Mouse (Mus musculus) splenic B cell, adult 2 months (primary cell): ENCODE measurements around the gene Myo1c.
"Not testable (repeated sequence)": the region's sequence is repeated elsewhere in the genome, so short reads cannot be mapped to it uniquely, and the experiment has no call there.

Experiments
- DNase-seq: peaks from one replicate; pipeline ENCODE4 v3.0.0-alpha.2; 2011; ENCODE audit warnings: low read depth, low spot score
- H3K27me3 ChIP-seq: 2 replicates; pipeline ENCODE4 v1.6.1; 2012; ENCODE audit warnings: mild to moderate bottlenecking, low read length, moderate library complexity, mixed read lengths; ENCODE audit not compliant: control insufficient read depth, poor library complexity, insufficient read depth, severe bottlenecking
- H3K36me3 ChIP-seq: 2 replicates; pipeline ENCODE4 v1.6.1; 2012; ENCODE audit warnings: mild to moderate bottlenecking, low read length, moderate library complexity, mixed read lengths; ENCODE audit not compliant: control insufficient read depth, poor library complexity, insufficient read depth, severe bottlenecking

The Myo1c gene

DNA sequence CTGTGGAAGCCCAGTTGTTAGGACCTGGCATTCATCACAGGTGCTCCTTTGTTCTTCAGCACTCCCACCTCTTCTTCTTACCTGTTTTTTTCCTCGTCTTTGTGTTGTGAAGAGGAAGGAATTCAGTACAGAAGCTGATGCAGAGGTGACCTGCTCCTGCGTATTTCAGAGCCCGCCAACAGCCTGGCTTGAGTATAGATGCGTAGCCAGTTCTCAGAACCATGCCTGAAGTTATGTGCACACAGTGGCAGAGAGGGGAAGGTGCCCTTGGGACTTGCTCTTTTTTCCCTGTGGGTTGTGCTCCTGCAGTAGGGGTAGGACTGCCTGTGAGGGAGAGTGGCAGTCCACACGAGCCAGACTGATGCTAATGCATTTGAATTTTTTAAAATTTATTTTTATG lies 43.3 kb downstream of the Myo1c start:
- Histone ChIP-seq H3K27me3 (no peaks in the 10 kb centered on the region), H3K36me3 (peaks cover 6% of the 10 kb centered on the region)
- no peak for DNase-seq

DNA sequence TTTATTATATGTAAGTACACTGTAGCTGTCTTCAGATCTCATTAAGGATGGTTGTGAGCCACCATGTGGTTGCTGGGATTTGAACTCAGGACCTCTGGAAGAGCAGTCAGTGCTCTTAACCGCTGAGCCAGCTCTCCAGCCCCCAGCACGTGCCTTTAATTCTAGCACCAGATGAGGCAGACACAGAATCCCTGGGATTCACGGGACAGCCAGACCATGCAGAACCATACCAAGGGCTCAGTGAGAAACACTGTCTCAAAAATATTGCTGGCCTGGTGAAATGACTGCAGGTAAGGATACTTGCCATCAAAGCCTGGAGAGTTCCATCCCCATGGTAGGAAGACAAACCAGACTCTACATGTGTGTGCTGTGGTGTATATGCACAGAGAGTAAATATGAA lies 47.2 kb downstream of the Myo1c start:
- not testable (repeated sequence) for DNase-seq, H3K36me3 ChIP-seq, H3K27me3 ChIP-seq

DNA sequence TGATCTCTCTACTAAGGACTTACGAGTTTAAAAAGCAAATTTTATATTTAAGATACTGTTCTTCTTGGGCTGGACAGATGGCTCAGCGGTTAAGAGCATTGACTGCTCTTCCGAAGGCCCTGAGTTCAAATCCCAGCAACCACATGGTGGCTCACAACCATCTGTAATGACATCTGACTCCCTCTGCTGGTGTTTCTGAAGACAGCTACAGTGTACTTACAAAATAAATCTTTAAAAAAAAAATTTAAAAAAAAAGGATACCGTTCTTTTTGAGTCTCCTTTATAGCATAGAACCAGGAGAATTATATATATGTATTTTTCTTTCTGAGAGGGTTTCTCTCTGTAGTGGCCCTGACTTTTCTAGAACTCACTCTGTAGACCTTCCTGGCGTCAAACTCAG lies 50.3 kb downstream of the Myo1c start:
- Histone ChIP-seq H3K27me3 (no peaks in the 10 kb centered on the region), H3K36me3 (peaks cover 9% of the 10 kb centered on the region)
- DNase-seq: no peak

DNA sequence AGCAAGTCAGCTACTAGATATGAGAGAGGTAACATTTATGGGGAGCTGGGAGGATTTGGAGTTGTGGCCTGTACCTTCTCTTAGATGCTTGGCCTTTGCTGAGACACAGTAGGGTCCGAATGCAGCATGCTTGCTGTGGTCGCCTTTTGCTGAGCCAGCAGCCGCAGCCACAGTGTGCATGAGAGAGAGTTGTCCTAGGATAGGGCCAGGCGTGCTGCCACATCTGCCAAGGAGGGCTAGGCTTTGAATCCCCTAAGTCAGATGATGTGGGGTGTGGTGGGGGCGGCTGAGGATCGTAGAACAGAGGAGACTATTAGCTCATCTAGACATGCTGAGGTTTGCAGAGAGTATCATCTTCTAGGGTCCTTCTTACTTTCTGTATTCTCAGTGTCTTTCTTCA lies 52.5 kb downstream of the Myo1c start:
- Histone ChIP-seq H3K36me3 (0 out of 2 replicates have a peak, but pooled peaks cover 3% of the 10 kb centered on the region), H3K27me3 (no peaks in the 10 kb centered on the region)
- no peak for DNase-seq

DNA sequence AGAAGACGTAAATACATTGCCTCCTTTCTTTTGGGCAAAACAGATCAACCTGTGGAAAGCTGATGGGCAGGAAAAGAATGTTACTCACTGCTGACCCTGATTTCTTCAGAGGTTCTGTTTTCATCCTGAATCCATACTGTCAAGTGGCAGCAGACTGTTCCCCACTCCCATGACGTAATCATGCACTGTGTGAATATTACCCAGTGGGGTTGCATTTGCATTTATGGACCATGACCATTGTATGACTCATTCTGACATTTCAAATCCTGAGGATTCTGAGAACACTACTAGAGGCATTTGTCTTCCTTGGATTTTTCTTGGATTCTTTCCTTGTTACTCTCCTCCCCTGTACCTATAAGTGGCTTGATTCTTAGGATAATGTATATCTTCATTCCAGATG lies 53.4 kb downstream of the Myo1c start:
- DNase-seq: no peak
- 0 out of 2 replicates have a peak, but pooled peaks cover 3% of the 10 kb centered on the region for H3K36me3 ChIP-seq
- no peaks in the 10 kb centered on the region for H3K27me3 ChIP-seq

DNA sequence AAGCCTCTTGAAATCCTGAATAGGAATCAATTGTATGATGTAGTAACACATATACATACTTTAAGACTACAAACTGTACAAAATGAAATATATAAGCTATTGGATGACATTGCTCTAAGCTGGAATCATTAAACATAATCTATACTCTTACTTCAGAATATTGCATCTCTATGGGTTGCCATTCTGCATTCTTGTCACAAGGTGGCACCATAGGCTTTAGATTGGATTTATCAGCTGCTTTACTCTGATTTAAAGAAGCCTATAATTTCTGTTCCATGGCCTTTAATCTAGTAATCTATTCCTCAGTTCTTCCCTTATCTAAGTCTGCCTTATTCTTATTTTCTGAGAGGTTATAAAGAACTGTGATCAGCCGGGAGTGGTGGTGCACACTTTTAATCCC lies 63.6 kb downstream of the Myo1c start:
- no peaks in the 10 kb centered on the region for H3K36me3 ChIP-seq
- no peaks in the 10 kb centered on the region for H3K27me3 ChIP-seq
- DNase-seq: peak; percentile 74

DNA sequence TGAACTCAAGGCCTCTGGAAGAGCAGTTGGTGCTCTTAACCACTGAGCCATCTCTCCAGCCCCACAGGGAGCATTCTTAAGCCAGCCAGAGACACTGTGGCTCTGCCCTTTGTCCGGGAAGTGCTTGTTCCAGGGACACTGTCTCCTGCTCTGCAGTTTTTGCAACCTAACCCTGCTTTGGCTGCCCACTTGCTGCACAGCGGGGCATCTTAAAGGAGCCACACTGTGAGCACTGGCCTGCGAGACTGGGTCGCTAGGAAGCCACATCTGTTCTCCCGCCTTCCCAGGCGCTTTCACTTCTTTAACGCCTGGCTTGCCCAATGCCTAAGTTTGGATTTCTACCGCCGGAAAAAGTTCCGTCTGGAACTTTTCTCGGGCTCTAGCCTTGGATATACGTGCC lies 65.3 kb downstream of the Myo1c start:
- no peaks in the 10 kb centered on the region for H3K36me3 ChIP-seq
- no peak for DNase-seq
- no peaks in the 10 kb centered on the region for H3K27me3 ChIP-seq

DNA sequence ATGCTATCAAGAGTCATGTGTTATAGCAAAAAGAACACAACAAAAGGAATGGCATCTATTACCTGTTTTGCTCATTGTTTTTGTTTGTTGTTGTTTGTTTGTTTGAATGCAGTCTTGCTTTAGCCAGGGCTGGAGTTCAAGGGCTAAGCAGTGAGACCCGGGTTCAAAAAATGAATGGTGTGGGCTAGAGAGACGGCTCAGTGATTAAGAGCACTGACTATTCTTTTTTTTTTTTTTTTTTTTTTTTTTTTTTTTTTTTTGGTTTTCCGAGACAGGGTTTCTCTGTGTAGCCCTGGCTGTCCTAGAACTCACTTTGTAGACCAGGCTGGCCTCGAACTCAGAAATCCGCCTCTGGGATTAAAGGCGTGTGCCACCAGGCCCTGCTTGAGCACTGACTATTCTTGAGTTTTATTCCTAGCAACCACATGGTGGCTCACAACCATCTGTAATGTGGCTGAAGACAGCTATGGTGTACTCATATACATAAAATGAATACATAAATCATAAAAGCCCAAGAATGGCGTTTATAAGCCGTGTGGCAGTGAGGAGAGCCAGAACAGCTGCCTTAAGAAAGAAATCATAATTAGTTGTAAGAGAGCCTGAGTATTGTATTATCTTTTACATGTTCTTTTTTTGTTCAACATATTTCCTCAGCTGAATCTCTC lies 66.5 kb downstream of the Myo1c start:
- DNase-seq: no peak
- Histone ChIP-seq H3K27me3 (no peaks in the 10 kb centered on the region), H3K36me3 (no peaks in the 10 kb centered on the region)

DNA sequence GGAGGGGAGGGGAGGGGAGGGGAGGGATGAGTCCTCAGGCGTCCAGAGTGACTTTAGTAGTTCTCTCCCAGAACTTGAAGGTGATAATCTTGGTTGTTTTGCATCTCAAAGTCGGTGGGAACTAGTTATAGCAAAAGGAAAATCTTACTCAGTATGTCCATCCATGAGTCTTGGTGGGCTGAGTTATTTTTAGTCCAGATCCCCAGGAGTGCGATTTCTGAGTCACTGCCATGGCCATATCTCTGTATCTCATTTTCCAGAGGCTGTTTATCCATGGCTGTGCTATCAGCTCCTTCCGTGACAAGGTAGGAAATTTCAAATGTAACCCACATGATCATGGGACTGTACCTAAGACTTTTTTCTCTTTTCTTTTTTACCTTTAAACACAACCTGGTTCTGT lies 72.0 kb downstream of the Myo1c start:
- no peak for DNase-seq

More for the DNA sequence above, 72.0 kb downstream of the Myo1c start:
- Histone ChIP-seq H3K36me3 (no peaks in the 10 kb centered on the region), H3K27me3 (no peaks in the 10 kb centered on the region)
